ENCODE assay signal across 21 mouse cellular contexts in genomic region chr12:80813872-80814271, GRCm38 (mm10). TPM values are rescaled to one million over a fixed set of nuclear protein-coding genes. Genes with fewer than 3 reads are reported as not detected.
DNase-seq lines count a peak whose midpoint lies in the region; ATAC-seq and TF ChIP-seq lines count a peak whose summit lies in the region.
"Had no signal": no experiment of that assay in that cellular context is flagged by ENCODE, and none has a peak within 500 bp of the region (broad histone marks: within the 10 kb centered on the region; RNA-seq: fewer than 3 reads in every experiment).

No protein-coding gene starts in this region.

- peak; percentile 9 to 70; a peak in 3 of 4 replicates for TF ChIP-seq EP300 in MEL (IDR thresholded peaks at IDR 0.05; ENCODE audit: low read depth in 1 of 2, low read length in 2 of 2)

- peaks cover 36% of the 10 kb centered on the region for H3K79me2 ChIP-seq in MEL (ENCODE audit: control insufficient read depth, insufficient read depth, low read length, poor library complexity)

- peaks cover 0 to 87% of the 10 kb centered on the region in 2 experiments; a peak in 2 of 4 replicates for H3K36me3 ChIP-seq in MEL (ENCODE audit: control insufficient read depth in 1 of 2, insufficient read depth in 2 of 2, low read length in 2 of 2)
- no peaks in the 10 kb centered on the region for H3K36me3 ChIP-seq in liver, embryonic 12.5 days
- H3K36me3 ChIP-seq in midbrain, embryonic 16.5 days (ENCODE audit: control insufficient read depth, insufficient read depth, low read length), result no peaks in the 10 kb centered on the region
- no peaks in the 10 kb centered on the region for H3K36me3 ChIP-seq in forebrain, embryonic 16.5 days (ENCODE audit: control insufficient read depth, insufficient read depth)
- H3K36me3 ChIP-seq: neural tube, embryonic 12.5 days had no signal

- peak overlapping the region; percentile 63 for H3K9ac ChIP-seq in MEL (ENCODE audit: control insufficient read depth, low read depth, low read length, poor library complexity, severe bottlenecking)
- 0 out of 2 replicates have a peak overlapping the region, but pooled peaks have one; percentile 4 for H3K9ac ChIP-seq in liver, embryonic 12.5 days
- H3K9ac ChIP-seq in midbrain, embryonic 16.5 days (ENCODE audit: low read depth, low read length), result no peak overlapping the region
- no peak overlapping the region for H3K9ac ChIP-seq in forebrain, embryonic 16.5 days (replicated peaks; ENCODE audit: low read depth, low read length)
- H3K9ac ChIP-seq: forebrain, postnatal 0 days; neural tube, embryonic 12.5 days had no signal

- no peaks in the 10 kb centered on the region for H3K27me3 ChIP-seq in MEL (ENCODE audit: control insufficient read depth in 1 of 2, insufficient read depth in 2 of 2, low read length in 2 of 2)
- H3K27me3 ChIP-seq in liver, embryonic 12.5 days (replicated peaks), result no peaks in the 10 kb centered on the region
- no peaks in the 10 kb centered on the region for H3K27me3 ChIP-seq in midbrain, embryonic 16.5 days (ENCODE audit: control insufficient read depth, insufficient read depth, low read depth, low read length)
- H3K27me3 ChIP-seq in forebrain, embryonic 16.5 days (replicated peaks; ENCODE audit: control insufficient read depth, insufficient read depth, low read length), result no peaks in the 10 kb centered on the region
- H3K27me3 ChIP-seq: neural tube, embryonic 12.5 days had no signal

- H3K9me3 ChIP-seq in MEL (replicated peaks; ENCODE audit: insufficient read depth, low read length), result no peaks in the 10 kb centered on the region
- no peaks in the 10 kb centered on the region for H3K9me3 ChIP-seq in liver, embryonic 12.5 days (replicated peaks)
- H3K9me3 ChIP-seq in midbrain, embryonic 16.5 days (replicated peaks; ENCODE audit: control insufficient read depth, low read length, poor library complexity, severe bottlenecking), result no peaks in the 10 kb centered on the region
- H3K9me3 ChIP-seq in forebrain, embryonic 16.5 days (ENCODE audit: control insufficient read depth, low read length), result no peaks in the 10 kb centered on the region
- H3K9me3 ChIP-seq: neural tube, embryonic 12.5 days had no signal

- 56% methylated on average over 4 of the region's 4 CpGs for WGBS in liver, embryonic 12.5 days (ENCODE audit: insufficient replicate concordance)
- WGBS in midbrain, embryonic 16.5 days, result 94% methylated on average over 4 of the region's 4 CpGs
- 91% methylated on average over 4 of the region's 4 CpGs for WGBS in forebrain, embryonic 16.5 days

- peak; percentile 88 for DNase-seq in MEL (ENCODE audit: low read depth, low spot score)
- peak; percentile 62 for DNase-seq in c-Kit-positive CD71-positive TER-119-positive erythroid progenitor cells, embryonic 14.5 days (ENCODE audit: low spot score)
- no peak for DNase-seq in spleen, adult 18-20 months
- DNase-seq: adrenal gland, postnatal 36 days; cerebellum, adult 2 months; forebrain, postnatal 0 days; heart, adult 11 months; kidney, adult 18-20 months; layer of hippocampus, postnatal 36 days; left cerebral cortex, postnatal 4 days; lung, postnatal 14 days; right cerebral cortex, adult 18-20 months had no signal

- H3K4me3 ChIP-seq in MEL (ENCODE audit: control insufficient read depth in 1 of 2, insufficient read depth in 1 of 2, low read depth in 2 of 2, low read length in 2 of 2), result 0 out of 4 replicates have a peak overlapping the region, but pooled peaks of 1 of the 2 experiments have one; percentile 10
- H3K4me3 ChIP-seq in liver, embryonic 12.5 days, result no peak overlapping the region
- no peak overlapping the region for H3K4me3 ChIP-seq in midbrain, embryonic 16.5 days (ENCODE audit: low read depth, low read length)
- H3K4me3 ChIP-seq in forebrain, embryonic 16.5 days (replicated peaks; ENCODE audit: low read length), result no peak overlapping the region
- H3K4me3 ChIP-seq: neural tube, embryonic 12.5 days had no signal

- ATAC-seq in liver, embryonic 12.5 days, result peak; percentile 70
- ATAC-seq in megakaryocyte, adult 5-6 weeks (ENCODE audit: poor library complexity, severe bottlenecking), result peak; percentile 50; the same call in 1 of the 2 replicates
- no peak for ATAC-seq in midbrain, embryonic 16.5 days
- ATAC-seq in forebrain, embryonic 16.5 days, result no peak
- ATAC-seq: forebrain, postnatal 0 days had no signal

- TF ChIP-seq CTCF in MEL (IDR thresholded peaks at IDR 0.05 in 2 of 3, conservative IDR thresholded peaks at IDR 0.05 in 1 of 3; ENCODE audit: control insufficient read depth in 1 of 3, insufficient read depth in 1 of 3, low read depth in 2 of 3, low read length in 3 of 3, poor library complexity in 1 of 3, severe bottlenecking in 1 of 3), result no peak

- H3K27ac ChIP-seq in MEL (ENCODE audit: control insufficient read depth, low read depth, low read length), result peak overlapping the region; percentile 100
- peak overlapping the region; percentile 86 for H3K27ac ChIP-seq in liver, embryonic 12.5 days
- H3K27ac ChIP-seq in midbrain, embryonic 16.5 days (ENCODE audit: low read length), result no peak overlapping the region
- no peak overlapping the region for H3K27ac ChIP-seq in forebrain, embryonic 16.5 days (ENCODE audit: low read length)
- H3K27ac ChIP-seq: kidney, postnatal 0 days; neural tube, embryonic 12.5 days had no signal

- peaks cover 56 to 60% of the 10 kb centered on the region in 2 experiments for H3K4me1 ChIP-seq in MEL (ENCODE audit: control insufficient read depth in 1 of 2, insufficient read depth in 2 of 2, low read length in 2 of 2)
- H3K4me1 ChIP-seq in liver, embryonic 12.5 days, result peaks cover 99% of the 10 kb centered on the region
- peaks cover 13% of the 10 kb centered on the region for H3K4me1 ChIP-seq in midbrain, embryonic 16.5 days (ENCODE audit: control insufficient read depth, insufficient read depth, low read length)
- peaks cover 12% of the 10 kb centered on the region for H3K4me1 ChIP-seq in forebrain, embryonic 16.5 days (replicated peaks; ENCODE audit: control insufficient read depth, insufficient read depth, low read length)

- TF ChIP-seq RAD21 in MEL (IDR thresholded peaks at IDR 0.05; ENCODE audit: low read depth, low read length), result no peak

- no peak for TF ChIP-seq POLR2A in MEL (IDR thresholded peaks at IDR 0.05; ENCODE audit: control insufficient read depth in 1 of 2, insufficient read depth in 1 of 2, low read depth in 1 of 2, low read length in 2 of 2, poor library complexity in 1 of 2)

- peak overlapping the region; percentile 52 for H3K4me2 ChIP-seq in liver, embryonic 12.5 days
- no peak overlapping the region for H3K4me2 ChIP-seq in midbrain, embryonic 16.5 days (ENCODE audit: low read length)
- H3K4me2 ChIP-seq in forebrain, embryonic 16.5 days (ENCODE audit: low read length), result no peak overlapping the region
- H3K4me2 ChIP-seq: neural tube, embryonic 12.5 days had no signal

TF ChIP-seq in MEL, 35 proteins besides CTCF, POLR2A, EP300 and RAD21 (continues in another document):
- no peak for TF ChIP-seq CHD1 (IDR thresholded peaks at IDR 0.05; ENCODE audit: low read depth, low read length)
- TF ChIP-seq POLR2AphosphoS2 (IDR thresholded peaks at IDR 0.05; ENCODE audit: low read length), result no peak
- no peak for TF ChIP-seq ZC3H11A (IDR thresholded peaks at IDR 0.05; ENCODE audit: low read depth, low read length)
- peak; percentile 5; the same call in 1 of the 2 replicates for TF ChIP-seq ZNF384 (IDR thresholded peaks at IDR 0.05; ENCODE audit: low read depth, low read length)
- TF ChIP-seq UBTF (IDR thresholded peaks at IDR 0.05; ENCODE audit: borderline replicate concordance, insufficient read depth, low read depth, low read length), result no peak
- TF ChIP-seq BHLHE40 (IDR thresholded peaks at IDR 0.05; ENCODE audit: borderline replicate concordance, low read depth, low read length), result no peak
- TF ChIP-seq USF1 (IDR thresholded peaks at IDR 0.05; ENCODE audit: low read depth, low read length), result no peak
- TF ChIP-seq TBP (IDR thresholded peaks at IDR 0.05; ENCODE audit: low read depth, low read length), result no peak
- TF ChIP-seq HCFC1 (IDR thresholded peaks at IDR 0.05; ENCODE audit: low read depth, low read length), result no peak
- TF ChIP-seq MYC (IDR thresholded peaks at IDR 0.05; ENCODE audit: low read depth, low read length), result 0 out of 2 replicates have a peak, but pooled peaks have one; percentile 37
- TF ChIP-seq RCOR1 (IDR thresholded peaks at IDR 0.05; ENCODE audit: low read depth, low read length), result peak; percentile 68; the same call in 1 of the 2 replicates
- TF ChIP-seq POLR2AphosphoS5 (IDR thresholded peaks at IDR 0.05; ENCODE audit: borderline replicate concordance, low read depth, low read length), result no peak
- TF ChIP-seq NELFE (IDR thresholded peaks at IDR 0.05; ENCODE audit: low read depth, low read length), result no peak
- no peak for TF ChIP-seq KAT2A (conservative IDR thresholded peaks at IDR 0.05; ENCODE audit: low read depth, low read length)
- TF ChIP-seq JUND (IDR thresholded peaks at IDR 0.05; ENCODE audit: low read depth, low read length), result no peak
- TF ChIP-seq TAL1 (IDR thresholded peaks at IDR 0.05; ENCODE audit: low read length), result no peak
- TF ChIP-seq ZKSCAN1 (IDR thresholded peaks at IDR 0.05; ENCODE audit: low read depth, low read length), result no peak
- no peak for TF ChIP-seq CHD2 (IDR thresholded peaks at IDR 0.05; ENCODE audit: low read length)
- TF ChIP-seq GATA1 (IDR thresholded peaks at IDR 0.05; ENCODE audit: low read depth, low read length), result peak; percentile 53; the same call in 1 of the 2 replicates

RNA-seq across cellular contexts. Expression of gene Susd6, which starts 23.6 kb away (rescaled TPM):
- total RNA-seq in MEL (2012; rRNA removed), result 12.2 and 13.0 TPM in 2 replicates
- 10 to 100 TPM in 1 of 2 experiments, not detected in 1; 22.4 TPM for polyA plus RNA-seq in MEL (2012; ENCODE audit: insufficient read depth in 1 of 2, insufficient read length in 2 of 2, low read depth in 1 of 2, low replicate concordance in 2 of 2, missing spikeins in 1 of 2)
- 15.0 and 15.9 TPM in 2 replicates for polyA plus RNA-seq in liver, embryonic 12.5 days (2016; fragmentation: Nextera tagmentation; extraction: Ambion mirVana)
- total RNA-seq in megakaryocyte, adult 5-6 weeks (2015), result 26.8 and 26.9 TPM in 2 replicates
- 37.1 and 38.3 TPM in 2 replicates for total RNA-seq in megakaryocyte, adult 5-6 weeks (2017)
- 10.4 and 11.0 TPM in 2 replicates for polyA plus RNA-seq in midbrain, embryonic 16.5 days (2015; fragmentation: Nextera tagmentation; extraction: Ambion mirVana)
- polyA plus RNA-seq in forebrain, embryonic 16.5 days (2015; fragmentation: Nextera tagmentation; extraction: Ambion mirVana), result 14.3 and 14.4 TPM in 2 replicates

RNA-seq across cellular contexts. Expression of gene Ccdc177, which starts 53.4 kb away (rescaled TPM):
- total RNA-seq in MEL (2012; rRNA removed), result not detected in 2 replicates
- polyA plus RNA-seq in MEL (2012; ENCODE audit: insufficient read depth in 1 of 2, insufficient read length in 2 of 2, low read depth in 1 of 2, low replicate concordance in 2 of 2, missing spikeins in 1 of 2), result not detected
- polyA plus RNA-seq in liver, embryonic 12.5 days (2016; fragmentation: Nextera tagmentation; extraction: Ambion mirVana), result not detected in 2 replicates
- not detected in 2 replicates for total RNA-seq in megakaryocyte, adult 5-6 weeks (2015)
- total RNA-seq in megakaryocyte, adult 5-6 weeks (2017), result not detected in 2 replicates
- polyA plus RNA-seq in midbrain, embryonic 16.5 days (2015; fragmentation: Nextera tagmentation; extraction: Ambion mirVana), result 3.8 and 3.9 TPM in 2 replicates
- 4.3 and 4.5 TPM in 2 replicates for polyA plus RNA-seq in forebrain, embryonic 16.5 days (2015; fragmentation: Nextera tagmentation; extraction: Ambion mirVana)
- total RNA-seq: adrenal gland, postnatal 36 days; gastrocnemius, adult 8-10 months; liver, adult 2 months had no signal
- polyA plus RNA-seq: heart, embryonic 14.5 days; liver, adult 2 months had no signal

Comparison
In these comparisons a context has a peak if more than half of its experiments do, and no peak if none do; other contexts are left out.
1. DNase-seq: peak in MEL (single experiment) and c-Kit-positive CD71-positive TER-119-positive erythroid progenitor cells, embryonic 14.5 days (single experiment); none in spleen, adult 18-20 months (0 of 2).
2. H3K27ac ChIP-seq: peak in MEL (single experiment) and liver, embryonic 12.5 days (single experiment); none in midbrain, embryonic 16.5 days (single experiment) and forebrain, embryonic 16.5 days (single experiment).
3. H3K9ac ChIP-seq: peak in MEL (single experiment) and liver, embryonic 12.5 days (single experiment); none in midbrain, embryonic 16.5 days (single experiment) and forebrain, embryonic 16.5 days (single experiment).
4. ATAC-seq: peak in liver, embryonic 12.5 days (single experiment) and megakaryocyte, adult 5-6 weeks (single experiment); none in midbrain, embryonic 16.5 days (single experiment) and forebrain, embryonic 16.5 days (single experiment).